Mouse (Mus musculus): ENCODE measurements around the gene Tob2. TPM values are rescaled to one million over a fixed set of nuclear protein-coding genes. Genes with fewer than 3 reads are reported as not detected.
A peak's percentile ranks its signal among the peaks of the same experiment; 100 is the strongest.

Tob2 gene
- polyA plus RNA-seq, 1 experiment from 2014 or later = 26.8 TPM

DNA sequence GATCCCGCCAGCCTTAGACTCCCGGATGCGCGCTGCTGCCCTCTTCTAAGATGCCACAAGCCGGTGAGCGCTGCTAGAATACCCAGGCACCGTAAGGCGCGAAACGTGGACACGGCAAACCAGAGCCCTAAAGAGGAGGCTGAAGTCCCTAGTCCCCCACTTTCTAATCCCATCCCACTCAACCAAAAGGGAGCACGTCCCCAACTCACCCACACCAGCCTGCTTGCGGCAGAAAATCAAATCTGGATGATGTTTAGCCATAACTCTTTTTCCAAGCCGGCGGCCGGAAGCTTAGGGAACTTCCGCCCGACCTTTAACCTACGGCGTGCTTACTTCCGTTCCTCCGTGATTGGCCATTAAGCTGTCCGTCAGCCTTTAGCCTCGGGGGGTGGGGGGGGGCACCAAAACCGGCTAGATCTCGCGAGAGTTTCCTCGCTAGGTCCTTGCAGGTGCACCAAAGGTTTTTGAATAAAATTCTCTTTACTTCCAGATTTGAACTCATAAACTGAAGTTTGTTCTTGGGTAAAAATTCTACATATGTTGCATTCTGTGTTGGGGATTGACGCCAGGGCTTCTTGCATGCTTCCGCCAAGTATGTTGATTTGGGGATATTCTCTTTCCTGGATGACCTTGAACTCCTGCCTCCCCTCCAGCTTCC is 13.1 kb upstream of the Tob2 start, which contains the start of gene Phf5a:
TSS of gene Phf5a (minus strand) at position 308 of the 658 bp plus-strand sequence.
- Histone ChIP-seq H3K27me3 (replicated peaks; ENCODE audit: control insufficient read depth, insufficient read depth, low read length) (no peaks in the 10 kb centered on the region), H3K4me2 (ENCODE audit: low read depth, low read length) (peak within 1 kb of the TSS; percentile 92), H3K4me3 (ENCODE audit: low read depth, low read length) (peak within 1 kb of the TSS; percentile 98), H3K9ac (ENCODE audit: low read depth, low read length) (peak within 1 kb of the TSS; percentile 80), H3K27ac (replicated peaks; ENCODE audit: low read depth, low read length) (peak within 1 kb of the TSS; percentile 97), H3K9me3 (ENCODE audit: control insufficient read depth, low read length) (no peaks in the 10 kb centered on the region), H3K36me3 (ENCODE audit: control insufficient read depth, insufficient read depth, low read length) (peaks cover 40% of the 10 kb centered on the region), H3K4me1 (ENCODE audit: control insufficient read depth, insufficient read depth, low read length) (peaks cover 8% of the 10 kb centered on the region)
- 2% methylated on average over 30 of the region's 30 CpGs for WGBS
- ATAC-seq (ENCODE audit: low read depth) = peak; percentile 89
- DNase-seq (ENCODE audit: low spot score) = peak; percentile 98

DNA sequence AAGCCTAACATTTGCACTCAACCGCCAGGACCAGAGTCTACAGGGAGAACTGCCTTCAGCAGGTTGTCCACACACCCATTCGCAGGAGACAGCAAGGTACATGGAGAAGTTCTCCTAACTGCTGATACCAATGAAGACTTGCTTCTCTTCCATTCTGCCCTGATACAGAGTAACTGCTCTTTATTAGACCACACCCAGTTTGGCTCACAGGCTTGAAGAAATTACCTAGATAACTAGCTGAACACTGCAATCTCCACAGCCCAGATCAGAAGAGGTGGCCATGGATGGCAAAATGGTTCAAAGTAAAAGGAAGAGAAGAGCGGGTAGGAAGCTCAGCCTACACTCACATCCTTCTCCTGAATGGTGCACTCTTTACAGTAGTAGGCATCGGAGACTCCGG is 11.4 kb upstream of the Tob2 start:
- Histone ChIP-seq H3K4me3 (ENCODE audit: low read depth, low read length) (no peak overlapping the region), H3K9ac (ENCODE audit: low read depth, low read length) (no peak overlapping the region), H3K36me3 (ENCODE audit: control insufficient read depth, insufficient read depth, low read length) (peaks cover 58% of the 10 kb centered on the region), H3K27ac (replicated peaks; ENCODE audit: low read depth, low read length) (no peak overlapping the region), H3K4me1 (ENCODE audit: control insufficient read depth, insufficient read depth, low read length) (peaks cover 8% of the 10 kb centered on the region), H3K27me3 (replicated peaks; ENCODE audit: control insufficient read depth, insufficient read depth, low read length) (no peaks in the 10 kb centered on the region), H3K4me2 (ENCODE audit: low read depth, low read length) (no peak overlapping the region), H3K9me3 (ENCODE audit: control insufficient read depth, low read length) (no peaks in the 10 kb centered on the region)
- 96% methylated on average over 5 of the region's 5 CpGs for WGBS
- DNase-seq (ENCODE audit: low spot score) = no peak
- ATAC-seq (ENCODE audit: low read depth) = no peak

DNA sequence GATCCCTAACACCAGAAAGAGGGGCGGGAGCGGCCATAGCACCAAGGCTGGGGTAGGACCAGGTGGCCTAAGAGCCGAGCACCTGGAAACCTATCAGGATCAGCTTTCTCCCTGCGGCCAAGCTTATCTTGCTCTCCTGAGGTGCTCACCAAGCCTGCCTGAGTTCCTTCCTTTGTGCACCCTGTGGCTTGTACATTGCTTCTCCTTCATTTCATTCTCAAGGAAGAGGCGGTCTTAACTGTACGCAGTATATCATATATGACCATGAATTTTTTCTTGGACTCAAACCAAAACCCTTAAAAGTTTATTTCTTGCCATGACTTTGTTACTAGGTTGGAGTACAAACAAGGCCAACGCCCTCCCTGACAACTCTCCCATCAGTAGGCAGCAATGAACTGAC is 5.6 kb upstream of the Tob2 start:
- Histone ChIP-seq H3K4me1 (ENCODE audit: control insufficient read depth, insufficient read depth, low read length) (no peaks in the 10 kb centered on the region), H3K27me3 (replicated peaks; ENCODE audit: control insufficient read depth, insufficient read depth, low read length) (no peaks in the 10 kb centered on the region), H3K9me3 (ENCODE audit: control insufficient read depth, low read length) (no peaks in the 10 kb centered on the region), H3K4me2 (ENCODE audit: low read depth, low read length) (no peak overlapping the region), H3K27ac (replicated peaks; ENCODE audit: low read depth, low read length) (no peak overlapping the region), H3K9ac (ENCODE audit: low read depth, low read length) (no peak overlapping the region), H3K4me3 (ENCODE audit: low read depth, low read length) (no peak overlapping the region), H3K36me3 (ENCODE audit: control insufficient read depth, insufficient read depth, low read length) (peaks cover 54% of the 10 kb centered on the region)
- WGBS = 95% methylated on average over 7 of the region's 7 CpGs
- ATAC-seq (ENCODE audit: low read depth) (no peak), DNase-seq (ENCODE audit: low spot score) (no peak)

DNA sequence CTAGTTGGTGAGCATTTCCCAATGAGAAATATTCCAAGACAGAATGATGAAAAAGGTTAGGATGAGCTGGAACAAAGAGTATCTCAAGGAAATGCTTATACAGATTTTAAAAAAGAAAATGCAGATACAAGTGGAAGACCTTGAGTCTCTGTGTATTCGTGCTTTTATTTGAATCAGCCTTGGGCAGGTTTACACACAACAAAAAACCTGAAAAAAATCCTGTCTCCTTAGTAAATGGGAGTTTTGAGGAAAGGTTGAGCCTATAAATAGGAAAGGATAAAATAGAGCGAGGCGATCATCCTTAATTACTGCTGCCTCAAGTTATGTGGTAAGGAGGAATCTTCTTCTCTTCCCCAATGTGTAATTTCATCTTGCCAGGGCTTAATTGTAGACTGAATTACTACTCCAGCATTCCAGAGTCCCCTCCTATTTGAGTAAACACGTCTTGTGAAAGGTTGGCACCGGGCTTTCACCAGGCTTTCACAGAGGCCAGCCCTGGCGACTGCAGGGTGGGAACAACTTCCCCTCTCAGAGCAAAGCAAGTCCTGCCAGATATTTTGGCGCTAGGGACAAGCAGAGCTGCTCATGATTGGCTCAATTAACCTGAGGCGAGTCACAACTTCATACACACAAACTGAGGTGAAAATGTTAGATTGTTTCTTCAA is 2.0 kb upstream of the Tob2 start:
- Histone ChIP-seq H3K27ac (replicated peaks; ENCODE audit: low read depth, low read length) (peak overlapping the region; percentile 98), H3K27me3 (replicated peaks; ENCODE audit: control insufficient read depth, insufficient read depth, low read length) (no peaks in the 10 kb centered on the region), H3K9ac (ENCODE audit: low read depth, low read length) (no peak overlapping the region), H3K4me1 (ENCODE audit: control insufficient read depth, insufficient read depth, low read length) (no peaks in the 10 kb centered on the region), H3K4me2 (ENCODE audit: low read depth, low read length) (peak overlapping the region; percentile 87), H3K9me3 (ENCODE audit: control insufficient read depth, low read length) (no peaks in the 10 kb centered on the region), H3K4me3 (ENCODE audit: low read depth, low read length) (peak overlapping the region; percentile 83), H3K36me3 (ENCODE audit: control insufficient read depth, insufficient read depth, low read length) (peaks cover 18% of the 10 kb centered on the region)
- peak; percentile 83 for DNase-seq (ENCODE audit: low spot score)
- ATAC-seq (ENCODE audit: low read depth) = no peak
- WGBS = 36% methylated on average over 8 of the region's 8 CpGs

DNA sequence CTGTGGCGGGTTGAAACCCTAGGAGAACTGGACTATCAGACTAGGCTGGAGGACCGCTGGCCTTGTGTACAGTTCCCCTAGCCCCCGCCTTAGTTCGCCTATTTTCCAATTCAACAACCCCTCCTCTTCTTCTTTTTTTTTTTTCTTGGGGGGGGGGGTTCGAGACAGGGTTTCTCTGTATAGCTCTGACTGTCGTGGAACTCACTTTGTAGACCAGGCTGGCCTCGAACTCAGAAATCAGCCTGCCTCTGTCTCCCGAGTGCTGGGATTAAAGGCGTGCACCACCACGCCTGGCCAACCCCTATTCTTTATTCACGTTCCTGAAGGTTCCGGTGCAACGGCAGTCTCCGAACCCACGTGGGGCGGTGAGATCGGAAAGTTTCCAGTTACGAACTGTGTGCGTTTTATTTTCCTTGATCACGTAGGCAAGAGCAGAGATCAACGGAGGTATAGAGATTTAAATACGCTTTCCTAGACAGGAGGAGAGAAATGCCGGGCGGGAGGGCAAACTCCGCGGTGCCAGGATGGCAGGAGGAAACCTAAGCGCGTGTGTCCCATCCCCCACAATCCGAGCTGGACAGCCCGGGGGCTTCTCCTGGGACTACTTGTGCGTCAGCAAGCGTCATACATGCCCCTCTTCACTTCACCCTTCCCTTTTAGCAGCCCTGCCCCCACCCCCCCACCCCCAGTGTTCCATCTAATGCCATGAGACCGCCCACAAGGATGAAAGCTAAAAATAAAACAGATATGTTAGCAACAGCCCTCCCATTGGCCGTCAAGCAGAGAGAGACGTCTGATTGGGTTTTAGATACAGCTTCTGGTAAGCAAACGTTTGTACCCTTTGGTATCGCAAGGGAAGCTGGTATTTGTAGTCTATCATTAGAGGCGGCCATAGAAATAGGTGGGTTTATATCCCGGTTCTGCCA is 997 bp upstream of the Tob2 start:
- H3K27me3 ChIP-seq (replicated peaks; ENCODE audit: control insufficient read depth, insufficient read depth, low read length) = no peaks in the 10 kb centered on the region
- peak overlapping the region; percentile 98 for H3K27ac ChIP-seq (replicated peaks; ENCODE audit: low read depth, low read length)
- H3K36me3 ChIP-seq (ENCODE audit: control insufficient read depth, insufficient read depth, low read length) = peaks cover 14% of the 10 kb centered on the region
- under 1% methylated on average over 38 of the region's 39 CpGs for WGBS
- H3K4me2 ChIP-seq (ENCODE audit: low read depth, low read length) = peak overlapping the region; percentile 87
- DNase-seq (ENCODE audit: low spot score) (peak; percentile 99), ATAC-seq (ENCODE audit: low read depth) (peak; percentile 85)
- peak overlapping the region; percentile 92 for H3K9ac ChIP-seq (ENCODE audit: low read depth, low read length)
- H3K9me3 ChIP-seq (ENCODE audit: control insufficient read depth, low read length) = no peaks in the 10 kb centered on the region
- H3K4me3 ChIP-seq (ENCODE audit: low read depth, low read length) = peak overlapping the region; percentile 83
- H3K4me1 ChIP-seq (ENCODE audit: control insufficient read depth, insufficient read depth, low read length) = peaks cover 5% of the 10 kb centered on the region; the same call in 1 of the 2 replicates

DNA sequence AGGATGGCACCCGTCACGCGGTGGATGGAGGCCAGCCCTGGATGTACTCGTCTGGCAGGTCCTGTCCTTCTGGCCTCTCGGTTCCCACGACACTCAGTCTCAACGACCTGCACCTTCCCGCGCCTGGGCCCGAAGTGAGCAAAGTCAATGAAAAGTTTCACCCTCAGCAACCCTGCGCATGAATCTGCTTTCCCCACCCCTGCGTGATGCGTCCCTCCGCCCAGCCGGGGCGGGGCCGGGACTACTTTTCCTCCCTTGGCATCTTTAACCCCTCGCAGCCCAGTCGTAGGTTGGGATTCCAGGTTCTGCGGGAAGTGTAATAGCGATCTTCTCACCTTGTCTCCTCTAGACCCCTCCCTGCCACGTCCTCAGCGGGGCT is 469 bp downstream of the Tob2 start:
- H3K27me3 ChIP-seq (replicated peaks; ENCODE audit: control insufficient read depth, insufficient read depth, low read length) = no peaks in the 10 kb centered on the region
- peaks cover 9% of the 10 kb centered on the region; the same call in 1 of the 2 replicates for H3K36me3 ChIP-seq (ENCODE audit: control insufficient read depth, insufficient read depth, low read length)
- H3K9me3 ChIP-seq (ENCODE audit: control insufficient read depth, low read length) = no peaks in the 10 kb centered on the region
- H3K4me1 ChIP-seq (ENCODE audit: control insufficient read depth, insufficient read depth, low read length) = peaks cover 5% of the 10 kb centered on the region; the same call in 1 of the 2 replicates
- peak overlapping the region; percentile 92 for H3K9ac ChIP-seq (ENCODE audit: low read depth, low read length)
- H3K27ac ChIP-seq (replicated peaks; ENCODE audit: low read depth, low read length) = peak overlapping the region; percentile 98
- WGBS = 0% methylated on average over 17 of the region's 23 CpGs
- H3K4me3 ChIP-seq (ENCODE audit: low read depth, low read length) = peak overlapping the region; percentile 83
- ATAC-seq (ENCODE audit: low read depth) = peak; percentile 17
- H3K4me2 ChIP-seq (ENCODE audit: low read depth, low read length) = peak overlapping the region; percentile 87
- peak; percentile 95 for DNase-seq (ENCODE audit: low spot score)

DNA sequence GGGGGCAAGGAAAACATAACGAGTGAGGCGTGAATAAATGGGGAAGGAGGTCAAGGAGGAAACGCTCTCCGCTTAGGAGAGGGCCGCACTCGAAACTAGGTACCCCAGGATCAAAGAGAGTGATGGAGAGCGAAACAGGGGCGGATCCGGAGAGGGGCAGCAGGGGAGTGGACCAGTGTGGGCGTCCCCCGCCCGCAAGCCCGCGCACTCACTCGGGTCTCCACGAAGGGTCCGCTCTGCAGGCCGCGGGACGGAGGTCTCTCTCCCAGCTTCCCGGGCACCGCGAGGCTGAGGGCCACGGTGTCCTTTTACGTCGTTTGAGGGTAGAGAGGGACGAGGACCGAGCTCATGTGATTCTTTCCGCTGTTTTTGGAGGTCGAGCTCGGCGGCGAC is 876 bp downstream of the Tob2 start:
- Histone ChIP-seq H3K9ac (ENCODE audit: low read depth, low read length) (peak overlapping the region; percentile 92), H3K36me3 (ENCODE audit: control insufficient read depth, insufficient read depth, low read length) (peaks cover 13% of the 10 kb centered on the region), H3K27ac (replicated peaks; ENCODE audit: low read depth, low read length) (peak overlapping the region; percentile 98), H3K9me3 (ENCODE audit: control insufficient read depth, low read length) (no peaks in the 10 kb centered on the region), H3K4me2 (ENCODE audit: low read depth, low read length) (peak overlapping the region; percentile 87), H3K4me1 (ENCODE audit: control insufficient read depth, insufficient read depth, low read length) (peaks cover 5% of the 10 kb centered on the region; the same call in 1 of the 2 replicates), H3K27me3 (replicated peaks; ENCODE audit: control insufficient read depth, insufficient read depth, low read length) (no peaks in the 10 kb centered on the region), H3K4me3 (ENCODE audit: low read depth, low read length) (peak overlapping the region; percentile 83)
- no peak for ATAC-seq (ENCODE audit: low read depth)
- peak; percentile 51 for DNase-seq (ENCODE audit: low spot score)
- WGBS = 0% methylated on average over 16 of the region's 33 CpGs

DNA sequence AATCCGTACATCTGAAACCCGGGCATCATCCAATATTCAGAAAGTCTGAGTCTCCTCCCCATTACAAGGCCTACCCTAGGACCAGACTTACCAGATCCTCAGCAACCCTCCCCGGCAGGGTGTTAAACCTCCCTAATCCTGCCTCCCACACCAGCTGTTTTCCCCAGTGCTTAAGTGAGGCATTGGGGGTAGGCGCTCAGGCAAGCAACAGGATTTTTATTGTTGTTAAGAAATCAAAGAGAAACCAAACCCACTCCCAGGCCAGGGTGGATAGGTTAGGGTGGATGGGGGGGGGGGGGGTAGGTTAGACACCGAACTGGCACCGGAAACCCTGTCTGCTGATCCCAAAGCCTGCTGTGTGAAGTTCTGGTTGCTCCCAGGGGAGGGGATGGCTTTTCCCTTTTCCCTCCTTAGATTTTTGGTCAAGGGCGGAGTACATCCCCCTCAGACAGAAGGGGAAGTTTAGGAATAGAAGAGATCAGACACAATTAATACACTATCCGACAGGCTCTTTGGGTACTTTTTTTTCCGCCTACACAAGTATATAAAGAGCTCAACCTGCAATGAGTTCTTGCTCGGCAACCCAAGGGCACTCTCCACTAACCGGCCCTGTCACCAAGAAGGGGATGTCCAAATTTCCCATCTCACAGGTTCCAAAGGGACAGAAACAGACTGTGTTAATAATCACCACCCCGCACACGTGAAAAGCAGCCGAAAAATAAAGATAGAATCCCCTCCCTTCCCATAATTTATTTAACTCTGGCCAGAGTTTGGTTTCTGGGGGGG is 1.5 kb downstream of the Tob2 start:
- no peaks in the 10 kb centered on the region for H3K9me3 ChIP-seq (ENCODE audit: control insufficient read depth, low read length)
- H3K27me3 ChIP-seq (replicated peaks; ENCODE audit: control insufficient read depth, insufficient read depth, low read length) = no peaks in the 10 kb centered on the region
- ATAC-seq (ENCODE audit: low read depth) (no peak), DNase-seq (ENCODE audit: low spot score) (peak; percentile 74)
- H3K27ac ChIP-seq (replicated peaks; ENCODE audit: low read depth, low read length) = peak overlapping the region; percentile 98
- H3K9ac ChIP-seq (ENCODE audit: low read depth, low read length) = peak overlapping the region; percentile 92
- 0% methylated on average over 14 of the region's 14 CpGs for WGBS
- H3K4me1 ChIP-seq (ENCODE audit: control insufficient read depth, insufficient read depth, low read length) = peaks cover 5% of the 10 kb centered on the region; the same call in 1 of the 2 replicates
- peak overlapping the region; percentile 83 for H3K4me3 ChIP-seq (ENCODE audit: low read depth, low read length)
- peaks cover 18% of the 10 kb centered on the region for H3K36me3 ChIP-seq (ENCODE audit: control insufficient read depth, insufficient read depth, low read length)
- H3K4me2 ChIP-seq (ENCODE audit: low read depth, low read length) = peak overlapping the region; percentile 87
